Mouse (Mus musculus) thymus, postnatal 25 days (tissue): ENCODE results near the gene Gm17490.
"Not testable (repeated sequence)": the region's sequence is repeated elsewhere in the genome, so short reads cannot be mapped to it uniquely, and the experiment has no call there.

Experiments used
- DNase-seq: peaks from one replicate; pipeline ENCODE4 v3.0.0; 2022

Gene Gm17490

DNA sequence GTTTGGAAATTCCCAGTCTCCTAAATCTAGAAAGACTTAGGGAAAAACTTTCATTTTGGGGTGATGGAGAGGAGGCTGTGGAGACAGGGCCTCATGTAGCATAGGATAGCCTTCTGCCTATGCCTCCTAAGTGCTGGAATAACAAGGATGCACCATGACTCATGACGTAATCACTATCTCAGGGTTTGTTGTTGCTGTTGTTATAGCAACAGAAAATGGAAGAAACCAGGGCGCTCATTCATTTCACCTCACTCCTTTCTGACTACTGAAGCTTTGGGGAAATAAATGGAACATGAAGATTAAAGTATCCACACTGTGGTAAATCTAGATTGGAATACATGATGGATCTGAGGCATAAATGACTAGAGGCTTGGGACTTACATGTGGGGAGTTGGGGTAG lies 2.3 kb downstream of the Gm17490 start:
- DNase-seq, result no peak

DNA sequence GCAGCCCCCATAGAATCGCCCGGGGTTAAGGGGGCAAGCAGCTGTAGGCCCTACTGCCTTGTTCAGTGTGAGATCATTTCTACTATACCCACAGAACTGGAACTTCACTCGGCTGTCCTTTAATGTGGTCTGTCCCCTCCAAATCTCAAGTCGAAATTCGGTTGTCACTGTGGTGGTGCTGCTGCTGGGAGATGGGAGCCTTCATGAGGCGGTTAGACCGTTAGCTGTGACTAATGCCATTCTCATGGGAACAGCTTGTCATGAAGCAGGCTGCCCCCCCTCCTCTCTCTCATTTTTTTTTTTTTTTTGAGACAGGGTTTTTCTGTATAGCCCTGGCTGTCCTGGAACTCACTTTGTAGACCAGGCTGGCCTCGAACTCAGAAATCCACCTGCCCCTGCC lies 2.9 kb downstream of the Gm17490 start:
- no peak for DNase-seq

DNA sequence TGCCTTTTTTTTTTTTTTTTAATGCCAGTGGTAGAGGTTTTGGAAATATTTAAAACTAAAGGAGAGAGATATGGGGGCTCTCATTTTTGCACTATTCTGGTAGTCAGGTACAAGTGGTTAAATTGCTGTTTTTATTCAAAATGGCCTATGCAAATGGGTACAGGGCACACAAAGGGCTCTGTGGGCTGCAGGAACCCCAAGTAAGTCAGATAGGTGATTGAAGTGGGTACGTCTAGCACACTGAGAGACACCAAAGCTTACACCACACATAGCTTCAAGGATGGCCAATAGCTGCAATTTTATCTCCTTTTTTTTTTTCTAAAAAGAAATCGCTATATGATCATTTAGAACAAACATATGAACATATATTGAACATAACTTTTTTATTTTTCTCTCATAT lies 6.5 kb downstream of the Gm17490 start:
- no peak for DNase-seq

DNA sequence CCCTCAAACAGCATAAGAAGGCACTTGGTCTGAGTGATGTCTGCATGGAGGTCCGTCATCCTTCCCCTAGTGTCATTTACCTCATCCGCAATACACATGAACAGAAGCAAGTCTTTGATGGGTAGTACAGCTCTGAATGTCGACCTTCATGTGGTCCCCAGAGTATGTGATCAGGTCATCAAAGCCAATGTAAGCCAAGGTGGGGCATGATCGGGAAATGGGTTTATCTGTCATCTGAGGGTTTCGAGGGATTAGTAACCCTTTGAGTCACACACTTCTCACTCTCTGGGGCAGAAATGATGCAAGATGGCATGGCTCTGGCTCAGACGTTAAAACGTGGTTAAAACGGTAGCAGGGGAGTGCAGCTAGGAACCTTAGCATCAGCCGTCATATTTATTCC lies 9.2 kb downstream of the Gm17490 start:
- DNase-seq, result no peak

DNA sequence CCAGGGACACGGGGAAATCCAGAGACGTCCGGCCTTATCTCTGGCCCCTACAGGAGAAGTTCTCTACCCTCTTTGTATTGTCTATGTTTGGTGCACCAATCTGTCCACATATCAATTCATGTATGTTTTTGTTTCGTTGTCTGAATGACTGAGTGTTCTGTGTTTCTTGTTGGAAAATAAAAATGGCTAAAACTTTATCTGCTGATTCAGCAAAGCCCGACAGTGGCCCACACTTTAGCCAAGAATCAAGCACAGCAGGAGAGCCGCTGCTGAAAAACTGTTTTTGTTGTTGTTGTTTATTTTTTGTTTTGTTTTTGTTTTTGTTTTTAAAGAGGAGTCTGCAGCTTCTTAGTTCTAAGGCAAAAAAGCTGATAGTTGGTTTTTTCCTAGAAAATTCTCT lies 13.1 kb downstream of the Gm17490 start:
- not testable (repeated sequence) for DNase-seq

DNA sequence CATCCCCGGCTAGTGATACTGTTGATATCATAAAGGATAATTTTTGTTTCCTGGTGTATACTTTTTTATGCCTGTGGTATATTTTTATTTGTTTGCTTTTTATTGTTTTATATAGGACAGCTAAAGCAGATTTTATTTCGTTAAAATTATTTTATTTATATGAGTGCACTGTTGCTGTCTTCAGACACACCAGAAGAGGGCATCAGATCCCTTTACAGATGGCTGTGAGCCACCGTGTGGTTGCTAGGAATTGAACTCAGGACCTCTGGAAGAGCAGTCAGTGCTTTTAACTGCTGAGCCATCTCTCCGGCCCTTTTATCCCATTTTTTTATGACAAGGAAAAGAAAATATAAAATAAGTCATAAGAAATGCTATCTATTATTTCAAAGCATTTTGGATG lies 19.3 kb downstream of the Gm17490 start:
- DNase-seq, result not testable (repeated sequence)

DNA sequence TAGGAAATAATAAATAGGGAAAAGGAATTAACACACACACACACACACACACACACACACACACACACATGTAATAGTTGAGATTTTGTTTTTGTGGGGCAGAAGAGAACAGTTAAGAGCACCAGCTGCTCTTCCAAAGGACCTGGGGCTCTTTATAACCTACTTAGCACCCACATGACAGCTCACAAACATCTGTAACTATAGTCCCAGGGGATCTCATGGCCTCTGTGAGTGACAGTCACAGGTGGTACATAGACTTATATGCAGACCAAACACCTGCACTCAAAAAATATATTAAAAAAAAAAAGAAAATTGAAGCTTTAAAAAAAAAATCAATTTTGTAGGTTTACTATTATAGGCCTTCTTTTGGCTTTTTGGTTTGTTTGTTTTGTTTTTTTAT lies 21.2 kb downstream of the Gm17490 start:
- DNase-seq, result peak; percentile 28

DNA sequence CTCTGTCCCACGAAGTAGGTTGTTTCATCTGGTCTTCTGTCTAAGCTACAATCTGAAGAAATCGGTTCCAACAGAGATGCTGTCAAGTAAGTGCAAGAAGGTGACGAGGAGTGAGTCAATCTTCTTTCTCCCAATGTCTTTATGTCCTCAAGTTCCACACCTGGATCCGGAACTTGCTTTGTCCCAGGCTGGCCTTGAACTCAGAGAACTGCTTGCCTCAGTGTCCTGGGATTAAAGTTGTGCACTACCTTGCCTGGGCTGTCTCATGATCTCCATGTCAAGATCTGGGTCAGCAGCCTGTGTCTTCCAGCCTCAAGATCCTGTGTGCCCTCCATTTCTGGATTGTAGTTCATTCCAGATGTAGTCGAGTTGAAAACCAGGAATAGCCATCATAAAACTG lies 22.0 kb downstream of the Gm17490 start, which contains the start of gene Rbm17:
Rbm17 (minus strand) TSS at position 101 of the 400 bp plus-strand sequence.
- DNase-seq, result no peak

DNA sequence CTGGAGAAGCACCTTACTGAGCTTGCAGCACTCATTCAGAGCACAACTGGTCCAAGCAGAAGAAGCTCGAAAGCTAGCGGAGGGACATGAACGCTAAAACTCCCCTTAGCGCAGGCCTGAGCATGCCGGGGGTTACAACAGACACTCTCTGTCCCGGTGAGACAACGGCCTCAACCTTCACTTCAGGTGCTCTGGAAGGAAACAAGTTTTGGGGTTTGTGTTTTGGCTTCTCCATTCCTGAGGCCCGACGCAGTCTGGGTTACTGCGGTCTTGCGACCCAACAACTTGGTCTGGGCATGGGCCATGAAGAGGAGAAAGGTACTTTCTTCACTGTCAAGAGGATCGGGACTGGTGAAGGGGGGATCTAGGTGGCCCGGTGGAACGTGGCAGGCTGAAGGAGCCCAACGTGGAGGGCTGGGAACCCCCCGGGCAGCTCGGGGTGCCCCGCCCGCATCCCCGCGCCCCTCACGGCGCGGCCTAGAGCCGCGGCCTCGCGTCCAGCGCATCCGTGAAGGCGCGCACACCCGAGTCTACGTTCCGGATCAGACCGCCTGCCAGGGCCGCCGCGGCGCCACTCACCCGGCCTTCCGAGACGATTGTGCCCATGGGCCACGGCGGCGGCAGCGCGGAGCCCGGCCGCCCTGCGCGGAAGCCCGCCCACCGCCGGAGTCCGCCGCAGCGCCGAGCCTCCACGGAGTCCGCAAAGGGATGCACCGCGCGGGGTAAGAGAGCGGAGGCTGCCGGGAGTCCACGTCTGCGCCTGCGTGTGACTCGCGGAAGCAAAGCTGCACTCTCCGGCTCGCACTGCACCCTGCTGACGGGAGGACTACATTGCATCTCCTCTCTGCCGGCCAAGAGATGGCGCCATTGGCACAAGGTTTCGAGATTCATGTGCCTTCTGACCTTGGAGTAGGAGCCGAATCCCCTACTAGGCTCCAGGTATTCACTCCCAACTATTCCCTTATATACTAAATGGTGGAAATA lies 23.3 kb downstream of the Gm17490 start:
- DNase-seq, result peak; percentile 98

DNA sequence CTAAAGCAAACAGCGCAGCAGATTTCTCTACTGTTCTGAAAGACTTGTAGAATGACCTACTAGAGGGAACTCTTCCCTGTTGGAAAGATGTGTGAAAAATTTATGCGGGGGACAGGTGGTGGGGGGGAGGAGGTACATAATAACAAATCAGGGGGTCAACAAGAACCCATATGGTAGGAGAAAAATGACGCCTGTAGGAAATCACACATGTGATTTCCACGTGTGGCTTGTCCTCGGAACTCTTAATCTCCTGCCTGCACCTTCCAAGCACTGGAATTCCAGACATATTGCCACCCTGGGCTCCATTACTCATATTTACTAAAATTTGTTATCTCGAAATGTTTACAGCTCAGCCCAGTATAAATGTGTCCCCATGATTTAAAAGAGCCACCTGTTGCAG lies 24.3 kb downstream of the Gm17490 start:
- no peak for DNase-seq

DNA sequence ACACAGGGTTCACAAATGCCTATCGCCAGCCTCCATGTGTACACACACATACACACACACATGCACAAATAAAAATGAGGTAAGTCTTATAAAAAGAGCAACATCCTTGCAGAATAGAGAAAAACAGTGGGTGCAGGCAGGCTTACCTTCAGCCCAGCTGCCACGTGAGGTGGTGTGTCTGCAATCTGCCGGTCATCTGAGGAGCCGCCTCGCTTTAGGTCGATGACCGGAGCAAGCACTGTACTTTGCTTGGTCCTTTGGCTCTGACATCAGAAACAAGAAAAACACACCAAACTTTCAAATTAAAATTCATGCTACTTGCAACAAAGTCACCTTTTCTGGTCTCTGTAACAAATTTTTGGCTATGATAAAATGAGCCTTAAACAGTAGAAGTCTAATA lies 28.2 kb downstream of the Gm17490 start:
- no peak for DNase-seq

DNA sequence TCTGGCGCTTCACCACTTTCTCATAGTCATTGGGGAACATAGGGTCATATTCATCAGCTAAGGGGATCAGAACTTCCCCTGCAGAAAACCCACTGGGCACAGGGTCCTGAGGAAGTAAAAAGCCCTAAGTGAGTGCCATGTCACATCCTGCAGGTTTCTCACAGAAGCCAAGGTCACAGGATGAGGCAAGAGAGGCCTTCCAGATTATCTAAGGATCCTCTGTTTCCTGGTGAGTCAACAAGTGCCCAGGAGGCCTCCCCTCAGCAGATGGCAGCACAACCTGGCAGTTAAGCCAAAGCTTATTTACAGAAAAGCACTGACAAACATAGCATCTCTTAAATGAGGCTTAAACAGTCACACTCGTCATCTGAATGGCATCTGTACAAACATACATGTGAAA lies 29.4 kb downstream of the Gm17490 start:
- DNase-seq, result no peak

DNA sequence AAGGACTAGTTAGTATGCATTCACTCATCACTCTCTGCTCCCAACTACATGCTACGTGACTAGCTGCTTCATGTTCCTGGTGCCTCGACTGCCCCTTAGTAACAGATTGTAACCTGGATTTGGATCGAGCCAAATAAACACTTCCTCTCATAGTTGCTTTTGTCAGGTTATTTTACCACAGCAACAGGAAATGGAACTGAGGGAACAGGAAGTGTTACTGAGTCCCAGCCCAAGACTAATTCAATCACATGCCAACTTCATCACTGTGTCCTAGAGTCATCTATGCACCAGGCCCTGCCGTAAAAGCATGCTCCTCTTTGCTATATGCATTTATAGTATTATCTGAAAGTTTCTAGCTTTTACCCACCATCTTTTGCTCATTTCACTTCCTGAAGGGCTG lies 38.1 kb downstream of the Gm17490 start:
- DNase-seq, result no peak

DNA sequence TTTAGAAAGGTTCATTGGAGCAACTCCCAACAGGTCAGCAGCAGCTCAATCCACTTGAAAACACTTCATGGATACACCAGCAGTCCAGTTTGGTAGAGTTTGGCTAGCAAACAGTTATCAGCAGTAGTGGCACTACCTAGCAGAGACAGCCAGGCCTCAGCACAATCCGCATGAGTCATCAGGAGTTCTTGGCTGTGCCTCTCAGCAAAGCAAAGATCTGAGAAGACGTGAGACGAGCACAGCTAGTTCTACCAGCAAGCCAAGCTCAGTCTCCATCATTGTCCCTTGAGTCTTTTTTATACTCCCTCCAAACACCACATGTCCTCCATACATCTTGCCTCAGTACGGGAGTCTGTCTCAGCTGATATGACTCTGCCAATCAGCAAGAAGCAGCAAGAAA lies 46.7 kb downstream of the Gm17490 start:
- no peak for DNase-seq

DNA sequence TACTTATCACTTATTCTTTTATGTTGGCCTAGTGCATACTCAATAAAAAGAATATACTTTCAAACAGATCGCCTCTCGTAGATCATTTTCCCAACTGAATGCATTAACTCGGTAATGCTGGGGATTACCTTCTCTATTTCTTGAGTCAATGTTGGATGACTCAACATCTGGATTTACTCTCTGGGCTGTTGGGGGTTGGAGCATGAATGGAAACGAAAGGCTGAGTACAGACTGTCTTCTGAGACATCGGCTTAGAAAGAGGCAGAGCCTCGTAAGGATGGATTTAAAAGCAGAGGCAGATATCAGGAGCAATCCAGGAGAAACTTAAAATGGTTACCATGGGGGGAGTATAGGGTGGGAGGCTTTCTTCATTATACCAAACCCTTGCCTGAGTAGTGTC lies 47.9 kb downstream of the Gm17490 start:
- no peak for DNase-seq
